ENCODE assay signal across 14 mouse cellular contexts in genomic region chr16:44502325-44502724, GRCm38 (mm10). TPM values are rescaled to one million over a fixed set of nuclear protein-coding genes. Genes with fewer than 3 reads are reported as not detected.
DNase-seq lines count a peak whose midpoint lies in the region; ATAC-seq and TF ChIP-seq lines count a peak whose summit lies in the region.
"Had no signal": no experiment of that assay in that cellular context is flagged by ENCODE, and none has a peak within 500 bp of the region (broad histone marks: within the 10 kb centered on the region; RNA-seq: fewer than 3 reads in every experiment).

No protein-coding gene starts in this region.

- H3K27me3 ChIP-seq in forebrain, embryonic 14.5 days (replicated peaks; ENCODE audit: control insufficient read depth, insufficient read depth, low read length) = no peaks in the 10 kb centered on the region
- H3K27me3 ChIP-seq in forebrain, embryonic 15.5 days = no peaks in the 10 kb centered on the region
- H3K27me3 ChIP-seq in intestine, embryonic 15.5 days (replicated peaks) = no peaks in the 10 kb centered on the region
- no peaks in the 10 kb centered on the region for H3K27me3 ChIP-seq in intestine, postnatal 0 days (replicated peaks; ENCODE audit: control insufficient read depth, insufficient read depth, low read length)
- H3K27me3 ChIP-seq in cerebellum, adult 2 months (ENCODE audit: control insufficient read depth, insufficient read depth, low read length) = no peaks in the 10 kb centered on the region
- H3K27me3 ChIP-seq in heart, postnatal 0 days (ENCODE audit: control insufficient read depth, insufficient read depth, low read length) = no peaks in the 10 kb centered on the region
- H3K27me3 ChIP-seq: liver, embryonic 15.5 days had no signal

- no peak for DNase-seq in forebrain, embryonic 14.5 days (ENCODE audit: low spot score)
- DNase-seq in cerebellum, adult 2 months = peak; percentile 58 to 65
- DNase-seq in heart, postnatal 0 days (ENCODE audit: low spot score) = no peak
- no peak for DNase-seq in adrenal gland, postnatal 10 days
- DNase-seq: adrenal gland, postnatal 25 days; B cell, adult 2 months; right cerebral cortex, postnatal 4 days; thymus, postnatal 25 days had no signal

- peaks cover 4% of the 10 kb centered on the region; the same call in 1 of the 2 replicates for H3K9me3 ChIP-seq in forebrain, embryonic 14.5 days (replicated peaks; ENCODE audit: control insufficient read depth, low read length)
- H3K9me3 ChIP-seq in forebrain, embryonic 15.5 days = no peaks in the 10 kb centered on the region
- H3K9me3 ChIP-seq in intestine, embryonic 15.5 days = no peaks in the 10 kb centered on the region
- 0 out of 2 replicates have a peak, but pooled peaks cover 5% of the 10 kb centered on the region for H3K9me3 ChIP-seq in intestine, postnatal 0 days (ENCODE audit: control insufficient read depth)
- no peaks in the 10 kb centered on the region for H3K9me3 ChIP-seq in heart, postnatal 0 days (replicated peaks; ENCODE audit: control insufficient read depth, low read length)
- H3K9me3 ChIP-seq: G1E; liver, embryonic 15.5 days had no signal

- peaks cover 4% of the 10 kb centered on the region for H3K4me1 ChIP-seq in forebrain, embryonic 14.5 days (ENCODE audit: control insufficient read depth, insufficient read depth, low read length)
- peaks cover 12% of the 10 kb centered on the region for H3K4me1 ChIP-seq in forebrain, embryonic 15.5 days
- H3K4me1 ChIP-seq in intestine, embryonic 15.5 days (replicated peaks) = no peaks in the 10 kb centered on the region
- H3K4me1 ChIP-seq in intestine, postnatal 0 days (replicated peaks; ENCODE audit: control insufficient read depth, insufficient read depth, low read length) = no peaks in the 10 kb centered on the region
- H3K4me1 ChIP-seq in cerebellum, adult 2 months (ENCODE audit: control insufficient read depth, insufficient read depth, low read length) = peaks cover 42% of the 10 kb centered on the region
- H3K4me1 ChIP-seq in heart, postnatal 0 days (ENCODE audit: control insufficient read depth, insufficient read depth) = 0 out of 2 replicates have a peak, but pooled peaks cover 8% of the 10 kb centered on the region
- H3K4me1 ChIP-seq: liver, embryonic 15.5 days had no signal

- WGBS in forebrain, embryonic 14.5 days = 75% methylated on average over 7 of the region's 7 CpGs
- WGBS in forebrain, embryonic 15.5 days = 60% methylated on average over 7 of the region's 7 CpGs
- WGBS in intestine, embryonic 15.5 days = 51% methylated on average over 7 of the region's 7 CpGs
- WGBS in intestine, postnatal 0 days = 36% methylated on average over 7 of the region's 7 CpGs
- 3% methylated on average over 7 of the region's 7 CpGs for WGBS in cerebellum, adult 2 months
- 53% methylated on average over 7 of the region's 7 CpGs for WGBS in heart, postnatal 0 days

- no peak overlapping the region for H3K4me3 ChIP-seq in forebrain, embryonic 14.5 days (ENCODE audit: low read depth, low read length)
- H3K4me3 ChIP-seq in forebrain, embryonic 15.5 days = no peak overlapping the region
- no peak overlapping the region for H3K4me3 ChIP-seq in intestine, embryonic 15.5 days (replicated peaks)
- no peak overlapping the region for H3K4me3 ChIP-seq in intestine, postnatal 0 days (ENCODE audit: low read depth, low read length)
- H3K4me3 ChIP-seq in cerebellum, adult 2 months (replicated peaks; ENCODE audit: insufficient read depth, low read depth, low read length) = no peak overlapping the region
- H3K4me3 ChIP-seq in heart, postnatal 0 days (ENCODE audit: low read depth, low read length) = no peak overlapping the region
- H3K4me3 ChIP-seq: liver, embryonic 15.5 days had no signal

- TF ChIP-seq EP300 in heart, postnatal 0 days (IDR thresholded peaks at IDR 0.05; ENCODE audit: low read depth) = no peak

- TF ChIP-seq CTCF in intestine, postnatal 0 days (IDR thresholded peaks at IDR 0.05; ENCODE audit: low read depth) = no peak
- TF ChIP-seq CTCF in cerebellum, adult 2 months (IDR thresholded peaks at IDR 0.05; ENCODE audit: borderline replicate concordance, insufficient read depth, low read depth, low read length) = no peak
- TF ChIP-seq CTCF in heart, postnatal 0 days (IDR thresholded peaks at IDR 0.05; ENCODE audit: low read depth) = no peak

- no peak overlapping the region for H3K27ac ChIP-seq in forebrain, embryonic 14.5 days (ENCODE audit: low read depth, low read length)
- no peak overlapping the region for H3K27ac ChIP-seq in forebrain, embryonic 15.5 days (replicated peaks)
- H3K27ac ChIP-seq in intestine, embryonic 15.5 days = no peak overlapping the region
- H3K27ac ChIP-seq in intestine, postnatal 0 days (ENCODE audit: low read depth, low read length) = no peak overlapping the region; the same call in 1 of the 2 replicates
- H3K27ac ChIP-seq in cerebellum, adult 2 months (ENCODE audit: insufficient read depth, low read length) = 0 out of 2 replicates have a peak overlapping the region, but pooled peaks have one; percentile 15
- 0 out of 2 replicates have a peak overlapping the region, but pooled peaks have one; percentile 1 for H3K27ac ChIP-seq in heart, postnatal 0 days (ENCODE audit: low read depth)
- H3K27ac ChIP-seq: liver, embryonic 15.5 days had no signal

- no peak for TF ChIP-seq POLR2A in cerebellum, adult 2 months (IDR thresholded peaks at IDR 0.05; ENCODE audit: borderline replicate concordance, insufficient read depth, low read length)

- H3K9ac ChIP-seq in forebrain, embryonic 14.5 days (ENCODE audit: low read length) = no peak overlapping the region
- H3K9ac ChIP-seq in forebrain, embryonic 15.5 days (replicated peaks) = no peak overlapping the region
- no peak overlapping the region for H3K9ac ChIP-seq in intestine, embryonic 15.5 days
- H3K9ac ChIP-seq in intestine, postnatal 0 days (ENCODE audit: low read depth, low read length) = no peak overlapping the region
- H3K9ac ChIP-seq in heart, postnatal 0 days (replicated peaks; ENCODE audit: low read depth, low read length) = no peak overlapping the region
- H3K9ac ChIP-seq: liver, embryonic 15.5 days had no signal

- ATAC-seq in forebrain, embryonic 14.5 days = peak; percentile 35; the same call in 1 of the 2 replicates
- no peak for ATAC-seq in forebrain, embryonic 15.5 days (replicated peaks)
- ATAC-seq in intestine, embryonic 15.5 days = peak; percentile 53; the same call in 1 of the 2 replicates
- no peak for ATAC-seq in intestine, postnatal 0 days
- ATAC-seq in heart, postnatal 0 days (ENCODE audit: insufficient read depth, low read depth) = no peak
- ATAC-seq in megakaryocyte-erythroid progenitor cell, adult 5-6 weeks (replicated peaks; ENCODE audit: low FRiP score, low TSS enrichment, poor library complexity, severe bottlenecking) = no peak

- peaks cover 76% of the 10 kb centered on the region for H3K36me3 ChIP-seq in forebrain, embryonic 14.5 days (ENCODE audit: control insufficient read depth, insufficient read depth, low read length)
- H3K36me3 ChIP-seq in forebrain, embryonic 15.5 days = peaks cover 46% of the 10 kb centered on the region
- peaks cover 23% of the 10 kb centered on the region for H3K36me3 ChIP-seq in intestine, embryonic 15.5 days
- H3K36me3 ChIP-seq in intestine, postnatal 0 days (ENCODE audit: control insufficient read depth, insufficient read depth) = peaks cover 46% of the 10 kb centered on the region
- H3K36me3 ChIP-seq in heart, postnatal 0 days (replicated peaks; ENCODE audit: control insufficient read depth, insufficient read depth, low read length) = peaks cover 35% of the 10 kb centered on the region
- H3K36me3 ChIP-seq: G1E; liver, embryonic 15.5 days had no signal

- H3K4me2 ChIP-seq in forebrain, embryonic 14.5 days (ENCODE audit: low read length) = no peak overlapping the region
- no peak overlapping the region for H3K4me2 ChIP-seq in forebrain, embryonic 15.5 days (replicated peaks)
- no peak overlapping the region for H3K4me2 ChIP-seq in intestine, embryonic 15.5 days (replicated peaks)
- H3K4me2 ChIP-seq in intestine, postnatal 0 days (replicated peaks; ENCODE audit: low read depth) = no peak overlapping the region
- H3K4me2 ChIP-seq in heart, postnatal 0 days (ENCODE audit: low read depth, low read length) = no peak overlapping the region
- H3K4me2 ChIP-seq: liver, embryonic 15.5 days had no signal

RNA-seq across cellular contexts. Expression of gene Boc, which starts 56.4 kb away (rescaled TPM):
- 11.5 and 13.3 TPM in 2 replicates for polyA plus RNA-seq in forebrain, embryonic 14.5 days (2014; fragmentation: Nextera tagmentation; extraction: Ambion mirVana)
- 15.3 and 16.9 TPM in 2 replicates for polyA plus RNA-seq in forebrain, embryonic 15.5 days (2015; fragmentation: Nextera tagmentation; extraction: Ambion mirVana)
- 9.8 and 10.3 TPM in 2 replicates for polyA plus RNA-seq in intestine, embryonic 15.5 days (2015; fragmentation: Nextera tagmentation; extraction: Ambion mirVana)
- polyA plus RNA-seq in intestine, postnatal 0 days (2015; fragmentation: Nextera tagmentation; extraction: Ambion mirVana) = 3.1 and 3.6 TPM in 2 replicates
- polyA plus RNA-seq in cerebellum, adult 2 months (2012; rRNA removed) = 37.9 and 43.6 TPM in 2 replicates
- total RNA-seq in heart, postnatal 0 days (2014; rRNA removed; ENCODE audit: low replicate concordance) = 9.8 TPM in 2 replicates
- polyA plus RNA-seq in heart, postnatal 0 days (2015; fragmentation: Nextera tagmentation; extraction: Ambion mirVana) = 2.6 and 3.1 TPM in 2 replicates
- total RNA-seq in megakaryocyte-erythroid progenitor cell, adult 5-6 weeks (2014; fragmentation: Nextera tagmentation) = not detected in 2 replicates
- not detected in 2 replicates for total RNA-seq in megakaryocyte-erythroid progenitor cell, adult 5-6 weeks (2017)
- total RNA-seq in adrenal gland, postnatal 10 days (2021) = 10 to 100 TPM; 33.5 to 35.9 TPM
- total RNA-seq: G1E had no signal
- polyA plus RNA-seq: G1E had no signal

Comparison
In these comparisons a context has a peak if more than half of its experiments do, and no peak if none do; other contexts are left out.
1. ATAC-seq: peak in forebrain, embryonic 14.5 days (single experiment) and intestine, embryonic 15.5 days (single experiment); none in forebrain, embryonic 15.5 days (single experiment), intestine, postnatal 0 days (single experiment), heart, postnatal 0 days (single experiment) and megakaryocyte-erythroid progenitor cell, adult 5-6 weeks (single experiment).
2. DNase-seq: peak in cerebellum, adult 2 months (2 of 2); none in forebrain, embryonic 14.5 days (single experiment), heart, postnatal 0 days (single experiment) and adrenal gland, postnatal 10 days (single experiment).
3. H3K27ac ChIP-seq: peak in cerebellum, adult 2 months (single experiment) and heart, postnatal 0 days (single experiment); none in forebrain, embryonic 14.5 days (single experiment), forebrain, embryonic 15.5 days (single experiment), intestine, embryonic 15.5 days (single experiment) and intestine, postnatal 0 days (single experiment).